Mouse (Mus musculus) forebrain, embryonic 15.5 days (tissue): ENCODE measurements around the gene Mlh3. TPM values are rescaled to one million over a fixed set of nuclear protein-coding genes. Genes with fewer than 3 reads are reported as not detected.
A peak's percentile ranks its signal among the peaks of the same experiment; 100 is the strongest.

Source experiments
- ATAC-seq: fragments of 200-750 bp; cut with Nextera tagmentation; replicated peaks from 2 replicates; pipeline ENCODE4 v1.8.0; 2017; ENCODE audit warnings: mild to moderate bottlenecking, moderate TSS enrichment, moderate library complexity
- H3K27ac ChIP-seq: fragments of 300-500 bp; sonication (generic); replicated peaks from 2 replicates; pipeline ENCODE4 v1.5.1; 2015; ENCODE audit warnings: mild to moderate bottlenecking, inconsistent platforms
- H3K27me3 ChIP-seq: fragments of 300-500 bp; sonication (generic); 2 replicates; pipeline ENCODE4 v1.6.1; 2015; ENCODE audit warnings: inconsistent platforms
- H3K36me3 ChIP-seq: fragments of 300-500 bp; sonication (generic); 2 replicates; pipeline ENCODE4 v1.6.1; 2015; ENCODE audit warnings: mild to moderate bottlenecking, inconsistent platforms
- H3K4me1 ChIP-seq: fragments of 300-500 bp; sonication (generic); 2 replicates; pipeline ENCODE4 v1.6.1; 2015; ENCODE audit warnings: inconsistent platforms
- H3K4me2 ChIP-seq: fragments of 300-500 bp; sonication (generic); replicated peaks from 2 replicates; pipeline ENCODE4 v1.6.1; 2015; ENCODE audit warnings: mild to moderate bottlenecking, inconsistent platforms
- H3K4me3 ChIP-seq: fragments of 300-500 bp; sonication (generic); 2 replicates; pipeline ENCODE4 v1.5.1; 2015; ENCODE audit warnings: mild to moderate bottlenecking, inconsistent platforms
- H3K9ac ChIP-seq: fragments of 300-500 bp; sonication (generic); replicated peaks from 2 replicates; pipeline ENCODE4 v1.6.1; 2015; ENCODE audit warnings: mild to moderate bottlenecking, inconsistent platforms
- H3K9me3 ChIP-seq: fragments of 300-500 bp; sonication (generic); 2 replicates; pipeline ENCODE4 v1.6.1; 2016; ENCODE audit warnings: inconsistent platforms
- WGBS: fragments of 180-500 bp; shearing (Covaris S2); methylation state at CpG from one replicate; pipeline ENCODE4 v1.1.7; 2015; ENCODE audit warnings: mixed read lengths; 5-methylcytosine and 5-hydroxymethylcytosine counted together
- polyA plus RNA-seq: library from polyadenylated mRNA; unstranded; fragments of >200 nt; fragmentation: Nextera tagmentation; extraction: Ambion mirVana; gene quantifications from 2 replicates; pipeline ENCODE4 v1.2.1, GENCODE M21; 2015

Mlh3 gene
- polyA plus RNA-seq, 1 experiment from 2014 or later: 10.7 TPM

- WGBS: 28% methylated on average over 7 of the region's 7 CpGs
- Histone ChIP-seq H3K27me3 (no peaks in the 10 kb centered on the region), H3K4me2 (no peak overlapping the region), H3K4me3 (no peak overlapping the region), H3K4me1 (no peaks in the 10 kb centered on the region), H3K27ac (no peak overlapping the region), H3K36me3 (no peaks in the 10 kb centered on the region), H3K9me3 (no peaks in the 10 kb centered on the region), H3K9ac (no peak overlapping the region)
- ATAC-seq: no peak
These were observed 61.7 kb downstream of the Mlh3 start for GRCm38 (mm10) chr12:85208687-85209199.

GRCm38 (mm10) chr12:85205425-85205824, 65.0 kb downstream of the Mlh3 start:
- no peak for ATAC-seq
- Histone ChIP-seq H3K4me1 (peaks cover 14% of the 10 kb centered on the region), H3K9me3 (no peaks in the 10 kb centered on the region), H3K4me3 (no peak overlapping the region), H3K36me3 (no peaks in the 10 kb centered on the region), H3K27ac (no peak overlapping the region), H3K9ac (no peak overlapping the region), H3K4me2 (no peak overlapping the region), H3K27me3 (no peaks in the 10 kb centered on the region)
- WGBS: 91% methylated on average over 10 of the region's 10 CpGs

GRCm38 (mm10) chr12:85204105-85204504, 66.3 kb downstream of the Mlh3 start:
- Histone ChIP-seq H3K27me3 (no peaks in the 10 kb centered on the region), H3K9me3 (no peaks in the 10 kb centered on the region), H3K9ac (no peak overlapping the region), H3K27ac (no peak overlapping the region), H3K4me3 (no peak overlapping the region), H3K36me3 (no peaks in the 10 kb centered on the region), H3K4me1 (peaks cover 14% of the 10 kb centered on the region), H3K4me2 (no peak overlapping the region)
- WGBS: 51% methylated on average over 8 of the region's 8 CpGs
- ATAC-seq: no peak

GRCm38 (mm10) chr12:85203699-85204098, 66.7 kb downstream of the Mlh3 start:
- 78% methylated on average over 5 of the region's 5 CpGs for WGBS
- Histone ChIP-seq H3K36me3 (no peaks in the 10 kb centered on the region), H3K9me3 (no peaks in the 10 kb centered on the region), H3K4me3 (no peak overlapping the region), H3K4me2 (no peak overlapping the region), H3K4me1 (peaks cover 14% of the 10 kb centered on the region), H3K27me3 (no peaks in the 10 kb centered on the region), H3K9ac (no peak overlapping the region), H3K27ac (no peak overlapping the region)
- no peak for ATAC-seq

- no peaks in the 10 kb centered on the region for H3K27me3 ChIP-seq
- H3K9me3 ChIP-seq: no peaks in the 10 kb centered on the region
- H3K4me1 ChIP-seq: peaks cover 14% of the 10 kb centered on the region
- no peak overlapping the region for H3K4me3 ChIP-seq
- H3K4me2 ChIP-seq: no peak overlapping the region
- H3K27ac ChIP-seq: no peak overlapping the region
- H3K9ac ChIP-seq: no peak overlapping the region
- no peak for ATAC-seq
- WGBS: 87% methylated on average over 7 of the region's 7 CpGs
- no peaks in the 10 kb centered on the region for H3K36me3 ChIP-seq
These were observed 68.2 kb downstream of the Mlh3 start for GRCm38 (mm10) chr12:85202191-85202590.

GRCm38 (mm10) chr12:85201830-85202147, 68.6 kb downstream of the Mlh3 start:
- Histone ChIP-seq H3K27me3 (no peaks in the 10 kb centered on the region), H3K9me3 (no peaks in the 10 kb centered on the region), H3K27ac (0 out of 2 replicates have a peak overlapping the region, but pooled peaks have one; percentile 32), H3K4me3 (no peak overlapping the region), H3K9ac (no peak overlapping the region), H3K4me2 (no peak overlapping the region), H3K4me1 (peaks cover 14% of the 10 kb centered on the region), H3K36me3 (no peaks in the 10 kb centered on the region)
- 70% methylated on average over 2 of the region's 2 CpGs for WGBS
- ATAC-seq: no peak

GRCm38 (mm10) chr12:85200929-85201829, 69.2 kb downstream of the Mlh3 start:
- Histone ChIP-seq H3K27ac (peak overlapping the region; percentile 32; the same call in 1 of the 2 replicates), H3K9me3 (no peaks in the 10 kb centered on the region), H3K36me3 (no peaks in the 10 kb centered on the region), H3K4me3 (no peak overlapping the region), H3K27me3 (no peaks in the 10 kb centered on the region), H3K4me1 (peaks cover 14% of the 10 kb centered on the region), H3K4me2 (no peak overlapping the region), H3K9ac (no peak overlapping the region)
- peak; percentile 68; the same call in 1 of the 2 replicates for ATAC-seq
- WGBS: 8% methylated on average over 24 of the region's 24 CpGs

GRCm38 (mm10) chr12:85199954-85200353, 70.4 kb downstream of the Mlh3 start:
- Histone ChIP-seq H3K9ac (no peak overlapping the region), H3K4me1 (peaks cover 16% of the 10 kb centered on the region), H3K36me3 (no peaks in the 10 kb centered on the region), H3K4me2 (no peak overlapping the region), H3K4me3 (no peak overlapping the region), H3K27ac (no peak overlapping the region), H3K9me3 (no peaks in the 10 kb centered on the region), H3K27me3 (no peaks in the 10 kb centered on the region)
- WGBS: 85% methylated on average over 1 of the region's 1 CpGs
- ATAC-seq: no peak

- 37% methylated on average over 8 of the region's 8 CpGs for WGBS
- H3K4me3 ChIP-seq: no peak overlapping the region
These were observed 72.5 kb downstream of the Mlh3 start for GRCm38 (mm10) chr12:85197936-85198335.

GRCm38 (mm10) chr12:85197371-85197770, 73.0 kb downstream of the Mlh3 start:
- 81% methylated on average over 7 of the region's 7 CpGs for WGBS

More at GRCm38 (mm10) chr12:85197936-85198335, 72.5 kb downstream of the Mlh3 start:
- no peak for ATAC-seq
- no peaks in the 10 kb centered on the region for H3K9me3 ChIP-seq
- no peaks in the 10 kb centered on the region for H3K27me3 ChIP-seq
- no peaks in the 10 kb centered on the region for H3K36me3 ChIP-seq
- no peak overlapping the region for H3K4me2 ChIP-seq
- peaks cover 35% of the 10 kb centered on the region for H3K4me1 ChIP-seq
- no peak overlapping the region for H3K9ac ChIP-seq
- H3K27ac ChIP-seq: no peak overlapping the region

GRCm38 (mm10) chr12:85196191-85196590, 74.2 kb downstream of the Mlh3 start:
- H3K9ac ChIP-seq: no peak overlapping the region
- H3K4me1 ChIP-seq: peaks cover 35% of the 10 kb centered on the region
- H3K27me3 ChIP-seq: no peaks in the 10 kb centered on the region
- WGBS: 94% methylated on average over 10 of the region's 10 CpGs
- H3K4me2 ChIP-seq: no peak overlapping the region
- H3K4me3 ChIP-seq: no peak overlapping the region
- no peak for ATAC-seq
- H3K36me3 ChIP-seq: no peaks in the 10 kb centered on the region
- no peak overlapping the region for H3K27ac ChIP-seq
- H3K9me3 ChIP-seq: no peaks in the 10 kb centered on the region

More at GRCm38 (mm10) chr12:85197371-85197770, 73.0 kb downstream of the Mlh3 start:
- no peak overlapping the region for H3K27ac ChIP-seq
- no peaks in the 10 kb centered on the region for H3K27me3 ChIP-seq
- no peak overlapping the region for H3K4me3 ChIP-seq
- H3K9ac ChIP-seq: no peak overlapping the region
- H3K4me2 ChIP-seq: no peak overlapping the region
- H3K4me1 ChIP-seq: peaks cover 41% of the 10 kb centered on the region
- ATAC-seq: no peak
- H3K9me3 ChIP-seq: no peaks in the 10 kb centered on the region
- H3K36me3 ChIP-seq: no peaks in the 10 kb centered on the region

- Histone ChIP-seq H3K36me3 (no peaks in the 10 kb centered on the region), H3K4me1 (peaks cover 28% of the 10 kb centered on the region), H3K9me3 (no peaks in the 10 kb centered on the region), H3K4me2 (no peak overlapping the region), H3K4me3 (no peak overlapping the region), H3K9ac (no peak overlapping the region), H3K27me3 (no peaks in the 10 kb centered on the region), H3K27ac (no peak overlapping the region)
- 81% methylated on average over 5 of the region's 5 CpGs for WGBS
- no peak for ATAC-seq
These were observed 75.3 kb downstream of the Mlh3 start for GRCm38 (mm10) chr12:85195086-85195485.
